Mouse (Mus musculus) olfactory bulb, adult 2 months (tissue): ENCODE measurements around the gene Spata33. TPM values are rescaled to one million over a fixed set of nuclear protein-coding genes. Genes with fewer than 3 reads are reported as not detected.
"Not testable (repeated sequence)": the region's sequence is repeated elsewhere in the genome, so short reads cannot be mapped to it uniquely, and the experiment has no call there.

ENCODE experiments used
- H3K27ac ChIP-seq: fragments of 200-500 bp; 2 replicates; pipeline ENCODE4 v1.5.1; 2012; ENCODE audit warnings: low read depth, low read length; ENCODE audit not compliant: insufficient read depth
- H3K4me1 ChIP-seq: fragments of 200-500 bp; 2 replicates; pipeline ENCODE4 v1.6.1; 2012; ENCODE audit warnings: low read length; ENCODE audit not compliant: control insufficient read depth, insufficient read depth
- H3K4me3 ChIP-seq: fragments of 200-500 bp; 2 replicates; pipeline ENCODE4 v1.5.1; 2012; ENCODE audit warnings: mild to moderate bottlenecking, low read depth, low read length, moderate library complexity; ENCODE audit not compliant: insufficient read depth
- CTCF ChIP-seq: fragments of 200-500 bp; IDR thresholded peaks from 2 replicates; pipeline ENCODE4 v1.5.1; 2012; ENCODE audit warnings: low read depth, mild to moderate bottlenecking, low read length, moderate library complexity; ENCODE audit not compliant: insufficient read depth
- POLR2A ChIP-seq: fragments of 200-500 bp; IDR thresholded peaks from 2 replicates; pipeline ENCODE4 v1.6.1; 2012; ENCODE audit warnings: mild to moderate bottlenecking, low read depth, low read length, moderate library complexity; ENCODE audit not compliant: insufficient read depth
- WGBS: fragments of 180-500 bp; shearing (Covaris S2); methylation state at CpG from one replicate; pipeline ENCODE4 v1.1.7; 2018; 5-methylcytosine and 5-hydroxymethylcytosine counted together
- polyA plus RNA-seq: library from polyadenylated mRNA; stranded (reverse); fragments of >200 nt; gene quantifications from 2 replicates; pipeline ENCODE4 v1.2.4, GENCODE M21; 2012; ENCODE audit warnings: low replicate concordance; ENCODE audit not compliant: missing spikeins, insufficient read depth, insufficient read length

Gene Spata33
- polyA plus RNA-seq, 1 experiment: not detected

- TF ChIP-seq CTCF (no peak), POLR2A (no peak)
- Histone ChIP-seq H3K27ac (no peak overlapping the region), H3K4me1 (no peaks in the 10 kb centered on the region), H3K4me3 (no peak overlapping the region)
- 74% methylated on average over 14 of the region's 14 CpGs for WGBS
Observed at GRCm38 (mm10) chr8:123199864-123200263, 12.8 kb upstream of the Spata33 start.

- Histone ChIP-seq H3K27ac (no peak overlapping the region), H3K4me3 (no peak overlapping the region), H3K4me1 (no peaks in the 10 kb centered on the region)
- TF ChIP-seq POLR2A: no peak
- TF ChIP-seq CTCF: no peak
- WGBS: 20% methylated on average over 5 of the region's 5 CpGs
Observed at GRCm38 (mm10) chr8:123202288-123202687, 10.3 kb upstream of the Spata33 start.

- Histone ChIP-seq H3K4me1 (no peaks in the 10 kb centered on the region), H3K4me3 (no peak overlapping the region), H3K27ac (no peak overlapping the region)
- TF ChIP-seq POLR2A (no peak), CTCF (no peak)
- 71% methylated on average over 3 of the region's 3 CpGs for WGBS
Observed at GRCm38 (mm10) chr8:123203571-123203970, 9.1 kb upstream of the Spata33 start.

DNA sequence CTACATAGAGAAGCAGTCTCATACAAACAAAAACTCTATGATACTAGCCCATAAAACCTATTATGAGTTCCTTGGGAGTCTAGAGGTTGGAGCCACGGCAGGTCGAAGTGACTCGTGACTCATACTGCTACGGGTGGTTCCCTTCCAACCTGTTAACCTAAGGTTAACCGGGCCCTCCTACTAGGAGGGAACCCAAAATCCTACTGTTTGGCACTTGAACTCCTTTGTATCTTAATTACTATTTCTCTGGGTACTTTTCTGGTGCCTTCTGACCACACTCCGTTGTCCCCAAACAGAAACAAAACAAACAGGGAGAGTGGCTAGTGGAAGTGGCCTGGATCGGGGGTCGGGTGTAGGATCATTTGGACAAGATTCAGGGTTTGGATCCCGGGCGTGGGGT, 756 bp upstream of the Spata33 start:
- H3K4me1 ChIP-seq: peaks cover 11% of the 10 kb centered on the region
- no peak for TF ChIP-seq POLR2A
- TF ChIP-seq CTCF: no peak
- no peak overlapping the region for H3K27ac ChIP-seq
- 33% methylated on average over 10 of the region's 10 CpGs for WGBS
- H3K4me3 ChIP-seq: peak overlapping the region; percentile 71

DNA sequence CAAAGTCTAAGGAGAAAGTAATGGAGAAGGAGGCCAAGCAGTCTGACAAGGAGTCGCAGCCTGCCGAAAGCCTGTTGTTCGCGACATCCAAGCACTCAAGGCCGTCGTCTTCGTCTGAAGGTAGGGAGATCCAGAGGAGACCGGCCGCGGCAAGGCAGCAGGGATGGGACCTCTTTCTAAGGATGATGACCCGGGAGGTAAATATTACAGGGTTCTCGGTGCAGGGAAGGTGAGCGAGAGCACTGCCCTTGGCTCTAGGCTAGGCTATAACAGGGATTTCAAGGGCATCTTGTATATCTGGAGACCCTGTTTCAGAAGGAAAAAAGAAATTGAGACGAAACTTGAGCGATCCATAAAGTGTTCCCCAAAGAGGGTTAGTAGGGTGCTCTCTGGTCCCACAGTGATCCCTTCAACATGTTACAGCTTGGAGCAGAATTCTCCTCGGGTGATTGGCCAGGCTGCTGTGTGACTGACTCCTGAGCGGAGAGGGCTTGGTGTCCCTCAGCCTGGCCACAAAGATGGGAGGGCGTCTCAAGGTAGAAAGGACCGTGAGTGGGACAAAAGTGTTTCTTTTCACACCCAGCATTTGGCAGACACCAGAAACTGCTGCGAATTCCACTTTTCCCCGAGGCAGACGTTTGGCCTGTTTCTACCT, 613 bp downstream of the Spata33 start:
- TF ChIP-seq POLR2A (no peak), CTCF (no peak; the same call in 1 of the 2 replicates)
- WGBS: 10% methylated on average over 22 of the region's 22 CpGs
- Histone ChIP-seq H3K4me1 (peaks cover 11% of the 10 kb centered on the region), H3K4me3 (peak overlapping the region; percentile 71), H3K27ac (no peak overlapping the region; the same call in 1 of the 2 replicates)

DNA sequence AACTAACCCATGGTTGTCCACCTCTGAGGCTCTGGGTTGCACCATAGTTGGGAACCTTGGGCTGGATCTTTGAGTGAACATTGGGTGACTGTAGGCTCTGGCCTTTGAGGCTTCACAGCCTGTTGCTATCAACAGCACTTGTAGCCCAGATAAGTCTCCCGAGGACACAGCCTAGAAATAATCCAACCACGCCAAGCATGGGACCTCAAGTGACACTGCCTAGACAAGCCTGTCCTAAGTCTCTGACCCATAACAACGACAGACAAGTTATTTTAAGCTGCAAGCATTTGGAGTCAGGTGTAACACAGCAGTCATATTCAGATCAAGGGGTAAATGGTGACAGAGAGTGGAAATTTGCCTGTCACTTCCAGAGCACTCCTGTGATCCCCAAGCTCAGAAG, 2.8 kb downstream of the Spata33 start:
- Histone ChIP-seq H3K4me3 (no peak overlapping the region), H3K4me1 (peaks cover 9% of the 10 kb centered on the region), H3K27ac (no peak overlapping the region)
- TF ChIP-seq POLR2A (no peak), CTCF (no peak)
- 87% methylated on average over 3 of the region's 3 CpGs for WGBS

- H3K4me1 ChIP-seq: peaks cover 3% of the 10 kb centered on the region; the same call in 1 of the 2 replicates
- TF ChIP-seq POLR2A (no peak), CTCF (no peak)
- WGBS: 33% methylated on average over 1 of the region's 1 CpGs
- no peak overlapping the region for H3K27ac ChIP-seq
- H3K4me3 ChIP-seq: no peak overlapping the region
Observed at GRCm38 (mm10) chr8:123220917-123221316, 8.3 kb downstream of the Spata33 start.

- 2% methylated on average over 59 of the region's 59 CpGs for WGBS
- H3K27ac ChIP-seq: peak within 1 kb of the TSS; percentile 82
- no peak for TF ChIP-seq CTCF
- TF ChIP-seq POLR2A: peak; percentile 95
- peak within 1 kb of the TSS; percentile 65 for H3K4me3 ChIP-seq
- peaks cover 3% of the 10 kb centered on the region; the same call in 1 of the 2 replicates for H3K4me1 ChIP-seq
Observed at GRCm38 (mm10) chr8:123224278-123225266, 11.9 kb downstream of the Spata33 start, which contains the start of gene Cdk10. Gene Cdk10 (plus strand): TSS chr8:123224842.

DNA sequence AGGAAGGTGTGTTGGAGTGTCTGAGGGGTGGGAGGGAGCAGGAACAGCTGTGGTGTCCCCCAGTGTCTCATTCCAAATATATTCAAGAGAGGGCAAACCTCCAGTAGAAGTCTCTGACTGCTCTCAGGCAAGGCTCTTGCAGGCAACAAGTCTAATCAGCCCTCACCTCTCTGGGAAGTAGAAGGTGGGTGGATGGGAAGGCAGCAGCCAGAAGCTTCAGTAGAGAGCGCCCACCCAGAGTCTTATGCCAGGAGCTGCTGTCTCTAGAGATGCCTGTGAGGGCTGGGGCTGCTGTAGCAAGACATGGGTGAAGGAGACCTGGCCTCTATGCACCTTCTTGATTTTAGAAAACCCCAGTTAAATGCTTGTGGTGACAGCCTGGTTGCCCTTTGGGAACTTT, 15.8 kb downstream of the Spata33 start:
- TF ChIP-seq POLR2A: no peak
- no peak for TF ChIP-seq CTCF
- peaks cover 19% of the 10 kb centered on the region for H3K4me1 ChIP-seq
- WGBS: 58% methylated on average over 1 of the region's 1 CpGs
- no peak overlapping the region for H3K27ac ChIP-seq
- no peak overlapping the region for H3K4me3 ChIP-seq

GRCm38 (mm10) chr8:123230326-123230725, 17.7 kb downstream of the Spata33 start:
- not testable (repeated sequence) for H3K27ac ChIP-seq, H3K4me3 ChIP-seq
- 69% methylated on average over 11 of the region's 11 CpGs for WGBS
- peaks cover 32% of the 10 kb centered on the region for H3K4me1 ChIP-seq
